Mouse (Mus musculus) cerebellum, adult (tissue): ENCODE data around the gene Lrrc27.
A peak's percentile ranks its signal among the peaks of the same experiment; 100 is the strongest.

ENCODE experiments used
- ATAC-seq: cut with Nextera tagmentation; 2 replicates; pipeline ENCODE4 v1.9.2; 2017; ENCODE audit warnings: mild to moderate bottlenecking, moderate library complexity, mixed read lengths; ENCODE audit not compliant: insufficient number of reproducible peaks, low FRiP score, low TSS enrichment

The Lrrc27 gene

GRCm38 (mm10) chr7:139234426-139235188 lies 21.8 kb downstream of the Lrrc27 start:
- no peak for ATAC-seq

- ATAC-seq: no peak
These were observed 23.0 kb downstream of the Lrrc27 start for GRCm38 (mm10) chr7:139235651-139236358.

- no peak for ATAC-seq
These were observed 26.6 kb downstream of the Lrrc27 start for GRCm38 (mm10) chr7:139239432-139239831.

- ATAC-seq: no peak
These were observed 33.3 kb downstream of the Lrrc27 start for GRCm38 (mm10) chr7:139246086-139246485.

- ATAC-seq: 0 out of 2 replicates have a peak, but pooled peaks have one; percentile 23
These were observed 34.4 kb downstream of the Lrrc27 start for GRCm38 (mm10) chr7:139246931-139247880.

GRCm38 (mm10) chr7:139247881-139248614 lies 35.3 kb downstream of the Lrrc27 start, which contains the start of gene Pwwp2b:
Gene Pwwp2b, plus strand, starts transcription at chr7:139248482.
- peak; percentile 68 for ATAC-seq

- no peak for ATAC-seq
These were observed 36.0 kb downstream of the Lrrc27 start for GRCm38 (mm10) chr7:139248615-139249405.

- no peak for ATAC-seq
These were observed 36.8 kb downstream of the Lrrc27 start for GRCm38 (mm10) chr7:139249406-139250210.

- ATAC-seq: no peak
These were observed 39.1 kb downstream of the Lrrc27 start for GRCm38 (mm10) chr7:139251881-139252301.

- ATAC-seq: no peak
These were observed 39.8 kb downstream of the Lrrc27 start for GRCm38 (mm10) chr7:139252566-139252965.

- no peak for ATAC-seq
These were observed 40.2 kb downstream of the Lrrc27 start for GRCm38 (mm10) chr7:139252986-139253385.

- no peak for ATAC-seq
These were observed 40.7 kb downstream of the Lrrc27 start for GRCm38 (mm10) chr7:139253462-139253861.

- no peak for ATAC-seq
These were observed 41.8 kb downstream of the Lrrc27 start for GRCm38 (mm10) chr7:139254626-139255025.

- no peak for ATAC-seq
These were observed 45.2 kb downstream of the Lrrc27 start for GRCm38 (mm10) chr7:139257752-139258542.

- ATAC-seq: no peak
These were observed 51.5 kb downstream of the Lrrc27 start for GRCm38 (mm10) chr7:139264337-139264736.

- no peak for ATAC-seq
These were observed 52.8 kb downstream of the Lrrc27 start for GRCm38 (mm10) chr7:139265634-139266033.

GRCm38 (mm10) chr7:139266431-139266830 lies 53.6 kb downstream of the Lrrc27 start:
- ATAC-seq: peak; percentile 68; the same call in 1 of the 2 replicates
